Mouse (Mus musculus): ENCODE data around the gene Slc25a24.

DNA sequence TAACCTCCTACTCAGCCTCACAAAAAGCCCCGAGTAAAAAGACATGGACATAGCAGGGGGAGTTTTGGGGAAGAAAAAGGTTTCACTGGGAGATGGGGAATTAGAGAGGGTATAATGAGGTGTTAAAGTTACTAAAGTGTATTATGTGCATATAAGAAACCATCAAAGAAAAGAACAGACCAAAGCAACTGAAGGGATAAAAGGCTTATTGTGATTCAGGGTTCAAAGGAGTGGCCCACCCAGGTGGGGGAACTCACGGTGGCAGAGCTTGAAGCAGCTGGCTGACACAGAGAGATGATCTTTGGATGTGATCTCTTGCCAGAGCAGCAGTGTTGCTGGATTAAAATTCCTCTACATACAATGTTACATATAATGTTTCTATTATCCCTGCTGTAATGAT is 34.5 kb upstream of the Slc25a24 start:
- no peak for TF ChIP-seq CTCF (conservative IDR thresholded peaks at IDR 0.05; ENCODE audit: insufficient read depth, insufficient read length, low read depth, low read length)
- TF ChIP-seq POLR2A (IDR thresholded peaks at IDR 0.05; ENCODE audit: low read depth, low read length), result no peak

All from kidney, adult 2 months (tissue).